Mouse (Mus musculus): Measurements from ENCODE around the gene Iars. TPM values are rescaled to one million over a fixed set of nuclear protein-coding genes. Genes with fewer than 3 reads are reported as not detected.
"Not testable (repeated sequence)": the region's sequence is repeated elsewhere in the genome, so short reads cannot be mapped to it uniquely, and the experiment has no call there.

Iars gene
- polyA plus RNA-seq, 1 experiment from 2014 or later = 75.3 TPM

GRCm38 (mm10) chr13:49741285-49742040, 59.6 kb downstream of the Iars start:
- ATAC-seq (ENCODE audit: insufficient number of reproducible peaks, insufficient read depth, low FRiP score, low TSS enrichment, low read depth) = no peak
- 92% methylated on average over 16 of the region's 16 CpGs for WGBS
- no peaks in the 10 kb centered on the region for H3K9me3 ChIP-seq

GRCm38 (mm10) chr13:49756591-49756990, 74.7 kb downstream of the Iars start:
- H3K4me1 ChIP-seq (replicated peaks) = peaks cover 8% of the 10 kb centered on the region; the same call in 1 of the 2 replicates
- H3K4me2 ChIP-seq = no peak overlapping the region
- H3K4me3 ChIP-seq (replicated peaks) = no peak overlapping the region
- no peaks in the 10 kb centered on the region for H3K36me3 ChIP-seq
- H3K27ac ChIP-seq = no peak overlapping the region
- WGBS = 86% methylated on average over 9 of the region's 9 CpGs
- no peaks in the 10 kb centered on the region for H3K27me3 ChIP-seq
- no peak overlapping the region for H3K9ac ChIP-seq (replicated peaks)
- ATAC-seq (ENCODE audit: insufficient number of reproducible peaks, insufficient read depth, low FRiP score, low TSS enrichment, low read depth) = no peak
- no peaks in the 10 kb centered on the region for H3K9me3 ChIP-seq

More at GRCm38 (mm10) chr13:49741285-49742040, 59.6 kb downstream of the Iars start:
- H3K4me1 ChIP-seq (replicated peaks) = no peaks in the 10 kb centered on the region
- no peaks in the 10 kb centered on the region for H3K36me3 ChIP-seq
- H3K4me3 ChIP-seq (replicated peaks) = no peak overlapping the region
- no peak overlapping the region for H3K9ac ChIP-seq (replicated peaks)
- no peaks in the 10 kb centered on the region for H3K27me3 ChIP-seq
- no peak overlapping the region for H3K4me2 ChIP-seq
- H3K27ac ChIP-seq = no peak overlapping the region

- H3K36me3 ChIP-seq = no peaks in the 10 kb centered on the region
- no peak overlapping the region for H3K4me2 ChIP-seq
- no peak overlapping the region for H3K27ac ChIP-seq
- no peak overlapping the region for H3K9ac ChIP-seq (replicated peaks)
- no peaks in the 10 kb centered on the region for H3K27me3 ChIP-seq
- H3K4me1 ChIP-seq (replicated peaks) = peaks cover 8% of the 10 kb centered on the region; the same call in 1 of the 2 replicates
- ATAC-seq (ENCODE audit: insufficient number of reproducible peaks, insufficient read depth, low FRiP score, low TSS enrichment, low read depth) = no peak
- WGBS = 84% methylated on average over 4 of the region's 4 CpGs
- no peaks in the 10 kb centered on the region for H3K9me3 ChIP-seq
- H3K4me3 ChIP-seq (replicated peaks) = no peak overlapping the region
These were observed 76.1 kb downstream of the Iars start for GRCm38 (mm10) chr13:49757966-49758365.

- H3K4me1 ChIP-seq (replicated peaks) = 0 out of 2 replicates have a peak, but pooled peaks cover 3% of the 10 kb centered on the region
- no peaks in the 10 kb centered on the region for H3K9me3 ChIP-seq
- no peaks in the 10 kb centered on the region for H3K27me3 ChIP-seq
- no peak overlapping the region for H3K9ac ChIP-seq (replicated peaks)
- H3K4me3 ChIP-seq (replicated peaks) = no peak overlapping the region
- no peak overlapping the region for H3K27ac ChIP-seq
- no peaks in the 10 kb centered on the region for H3K36me3 ChIP-seq
- ATAC-seq (ENCODE audit: insufficient number of reproducible peaks, insufficient read depth, low FRiP score, low TSS enrichment, low read depth) = no peak
- 59% methylated on average over 1 of the region's 1 CpGs for WGBS
- no peak overlapping the region for H3K4me2 ChIP-seq
These were observed 78.8 kb downstream of the Iars start for GRCm38 (mm10) chr13:49760675-49761074.

GRCm38 (mm10) chr13:49762208-49762607, 80.3 kb downstream of the Iars start:
- Histone ChIP-seq H3K4me1 (replicated peaks) (0 out of 2 replicates have a peak, but pooled peaks cover 3% of the 10 kb centered on the region), H3K9me3 (no peaks in the 10 kb centered on the region), H3K36me3 (no peaks in the 10 kb centered on the region), H3K4me3 (replicated peaks) (no peak overlapping the region), H3K4me2 (no peak overlapping the region), H3K27ac (no peak overlapping the region), H3K27me3 (no peaks in the 10 kb centered on the region), H3K9ac (replicated peaks) (no peak overlapping the region)
- ATAC-seq (ENCODE audit: insufficient number of reproducible peaks, insufficient read depth, low FRiP score, low TSS enrichment, low read depth) = no peak
- WGBS = 86% methylated on average over 14 of the region's 14 CpGs

- Histone ChIP-seq H3K27me3 (no peaks in the 10 kb centered on the region), H3K27ac (no peak overlapping the region), H3K9ac (replicated peaks) (no peak overlapping the region), H3K4me3 (replicated peaks) (no peak overlapping the region), H3K36me3 (no peaks in the 10 kb centered on the region), H3K4me1 (replicated peaks) (no peaks in the 10 kb centered on the region), H3K9me3 (no peaks in the 10 kb centered on the region), H3K4me2 (no peak overlapping the region)
- no peak for ATAC-seq (ENCODE audit: insufficient number of reproducible peaks, insufficient read depth, low FRiP score, low TSS enrichment, low read depth)
- WGBS = 83% methylated on average over 8 of the region's 8 CpGs
These were observed 83.4 kb downstream of the Iars start for GRCm38 (mm10) chr13:49765306-49765705.

- Histone ChIP-seq H3K27me3 (no peaks in the 10 kb centered on the region), H3K4me2 (no peak overlapping the region), H3K36me3 (no peaks in the 10 kb centered on the region), H3K4me1 (replicated peaks) (no peaks in the 10 kb centered on the region), H3K9ac (replicated peaks) (no peak overlapping the region), H3K27ac (no peak overlapping the region), H3K9me3 (no peaks in the 10 kb centered on the region), H3K4me3 (replicated peaks) (no peak overlapping the region)
- 59% methylated on average over 9 of the region's 9 CpGs for WGBS
- no peak for ATAC-seq (ENCODE audit: insufficient number of reproducible peaks, insufficient read depth, low FRiP score, low TSS enrichment, low read depth)
These were observed 84.4 kb downstream of the Iars start for GRCm38 (mm10) chr13:49766269-49766668.

- no peak overlapping the region for H3K4me2 ChIP-seq
- no peaks in the 10 kb centered on the region for H3K9me3 ChIP-seq
- 73% methylated on average over 2 of the region's 2 CpGs for WGBS
- no peak overlapping the region for H3K9ac ChIP-seq (replicated peaks)
- H3K27ac ChIP-seq = no peak overlapping the region
- no peak for ATAC-seq (ENCODE audit: insufficient number of reproducible peaks, insufficient read depth, low FRiP score, low TSS enrichment, low read depth)
- no peak overlapping the region for H3K4me3 ChIP-seq (replicated peaks)
- no peaks in the 10 kb centered on the region for H3K4me1 ChIP-seq (replicated peaks)
- no peaks in the 10 kb centered on the region for H3K27me3 ChIP-seq
- no peaks in the 10 kb centered on the region for H3K36me3 ChIP-seq
These were observed 86.1 kb downstream of the Iars start for GRCm38 (mm10) chr13:49768048-49768447.

GRCm38 (mm10) chr13:49769111-49769510, 87.2 kb downstream of the Iars start:
- no peak overlapping the region for H3K27ac ChIP-seq
- H3K36me3 ChIP-seq = no peaks in the 10 kb centered on the region
- ATAC-seq (ENCODE audit: insufficient number of reproducible peaks, insufficient read depth, low FRiP score, low TSS enrichment, low read depth) = no peak

GRCm38 (mm10) chr13:49771536-49771935, 89.6 kb downstream of the Iars start:
- not testable (repeated sequence) for H3K4me3 ChIP-seq (replicated peaks); H3K36me3 ChIP-seq; H3K9ac ChIP-seq (replicated peaks)

More at GRCm38 (mm10) chr13:49769111-49769510, 87.2 kb downstream of the Iars start:
- Histone ChIP-seq H3K4me3 (replicated peaks) (no peak overlapping the region), H3K4me1 (replicated peaks) (no peaks in the 10 kb centered on the region), H3K27me3 (no peaks in the 10 kb centered on the region), H3K9ac (replicated peaks) (no peak overlapping the region), H3K4me2 (no peak overlapping the region), H3K9me3 (no peaks in the 10 kb centered on the region)
- 86% methylated on average over 16 of the region's 16 CpGs for WGBS

More at GRCm38 (mm10) chr13:49771536-49771935, 89.6 kb downstream of the Iars start:
- not testable (repeated sequence) for H3K9me3 ChIP-seq; H3K27ac ChIP-seq; ATAC-seq (ENCODE audit: insufficient number of reproducible peaks, insufficient read depth, low FRiP score, low TSS enrichment, low read depth); H3K27me3 ChIP-seq; H3K4me2 ChIP-seq; H3K4me1 ChIP-seq (replicated peaks)

Data from limb, embryonic 12.5 days (tissue).